Mouse (Mus musculus) embryonic facial prominence, embryonic 15.5 days (tissue): ENCODE measurements around the gene Mns1. TPM values are rescaled to one million over a fixed set of nuclear protein-coding genes. Genes with fewer than 3 reads are reported as not detected.
A peak's percentile ranks its signal among the peaks of the same experiment; 100 is the strongest.
"Not testable (repeated sequence)": the region's sequence is repeated elsewhere in the genome, so short reads cannot be mapped to it uniquely, and the experiment has no call there.

Source experiments
- ATAC-seq: fragments of 200-750 bp; cut with Nextera tagmentation; 2 replicates; pipeline ENCODE4 v1.8.0; 2017; ENCODE audit warnings: low read depth, moderate TSS enrichment; ENCODE audit not compliant: insufficient number of reproducible peaks, low FRiP score, low TSS enrichment
- H3K27ac ChIP-seq: fragments of 300-500 bp; sonication (generic); replicated peaks from 2 replicates; pipeline ENCODE4 v1.5.1; 2015; ENCODE audit warnings: mild to moderate bottlenecking, inconsistent platforms
- H3K27me3 ChIP-seq: fragments of 300-500 bp; sonication (generic); 2 replicates; pipeline ENCODE4 v1.6.1; 2015; ENCODE audit warnings: inconsistent platforms
- H3K36me3 ChIP-seq: fragments of 300-500 bp; sonication (generic); 2 replicates; pipeline ENCODE4 v1.6.1; 2015; ENCODE audit warnings: mild to moderate bottlenecking, inconsistent platforms
- H3K4me1 ChIP-seq: fragments of 300-500 bp; sonication (generic); 2 replicates; pipeline ENCODE4 v1.6.1; 2015; ENCODE audit warnings: inconsistent platforms
- H3K4me2 ChIP-seq: fragments of 300-500 bp; sonication (generic); replicated peaks from 2 replicates; pipeline ENCODE4 v1.6.1; 2015; ENCODE audit warnings: mild to moderate bottlenecking, inconsistent platforms
- H3K4me3 ChIP-seq: fragments of 300-500 bp; sonication (generic); replicated peaks from 2 replicates; pipeline ENCODE4 v1.5.1; 2015; ENCODE audit warnings: mild to moderate bottlenecking, inconsistent platforms
- H3K9ac ChIP-seq: fragments of 300-500 bp; sonication (generic); 2 replicates; pipeline ENCODE4 v1.6.1; 2015; ENCODE audit warnings: inconsistent platforms
- H3K9me3 ChIP-seq: fragments of 300-500 bp; sonication (generic); replicated peaks from 2 replicates; pipeline ENCODE4 v1.6.1; 2016; ENCODE audit warnings: inconsistent platforms
- WGBS: fragments of 180-500 bp; shearing (Covaris S2); methylation state at CpG from one replicate; pipeline ENCODE4 v1.1.7; 2015; 5-methylcytosine and 5-hydroxymethylcytosine counted together
- polyA plus RNA-seq: library from polyadenylated mRNA; unstranded; fragments of >200 nt; fragmentation: Nextera tagmentation; extraction: Ambion mirVana; gene quantifications from 2 replicates; pipeline ENCODE4 v1.2.1, GENCODE M21; 2015

Mns1 gene
- polyA plus RNA-seq, 1 experiment from 2014 or later, result 34.4 TPM

DNA sequence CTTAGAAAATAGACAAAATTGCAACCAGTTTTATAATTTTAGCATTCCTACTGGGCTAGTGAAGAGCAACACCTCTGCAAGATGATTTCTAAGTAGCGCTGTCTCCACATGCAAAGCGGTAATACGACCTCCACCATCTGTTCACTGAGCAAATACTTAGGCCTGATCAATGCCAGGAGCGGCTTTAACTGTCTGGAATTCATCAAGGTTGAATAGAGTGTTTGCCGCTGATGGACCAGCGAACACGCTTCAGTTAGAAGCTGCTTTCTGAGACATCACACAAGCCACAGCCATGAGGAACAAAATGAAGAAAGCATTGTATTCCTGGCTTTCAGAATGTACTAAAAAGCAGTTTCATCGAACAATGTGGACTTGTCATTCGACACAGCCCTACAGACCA, 2.9 kb upstream of the Mns1 start:
- Histone ChIP-seq H3K9me3 (no peaks in the 10 kb centered on the region), H3K36me3 (no peaks in the 10 kb centered on the region), H3K4me3 (0 out of 2 replicates have a peak overlapping the region, but pooled peaks have one; percentile 4), H3K27ac (no peak overlapping the region), H3K4me1 (peaks cover 10% of the 10 kb centered on the region), H3K27me3 (no peaks in the 10 kb centered on the region), H3K4me2 (peak overlapping the region; percentile 11; the same call in 1 of the 2 replicates), H3K9ac (no peak overlapping the region)
- ATAC-seq, result no peak
- 46% methylated on average over 9 of the region's 9 CpGs for WGBS

DNA sequence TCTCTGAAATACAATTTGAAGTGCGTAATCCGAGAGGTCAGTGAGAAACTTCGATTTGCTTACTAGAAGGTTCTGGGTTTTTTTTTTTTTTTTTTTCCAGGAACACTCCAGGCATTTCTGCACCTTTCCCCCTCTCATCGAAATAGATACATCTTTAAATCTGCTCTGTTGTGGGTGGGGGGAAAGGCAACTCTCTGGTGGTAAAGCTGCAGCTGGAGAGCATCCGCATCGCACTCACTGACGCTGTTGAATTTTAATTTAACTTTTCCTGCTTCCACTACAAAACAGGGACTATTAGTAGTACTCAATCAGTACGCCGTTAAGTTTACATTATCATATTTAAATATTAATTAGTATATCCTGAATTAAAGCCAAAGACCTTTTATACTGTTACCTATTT, 938 bp downstream of the Mns1 start:
- Histone ChIP-seq H3K4me3 (peak overlapping the region; percentile 61), H3K27me3 (no peaks in the 10 kb centered on the region), H3K4me1 (peaks cover 10% of the 10 kb centered on the region), H3K9ac (peak overlapping the region; percentile 33), H3K36me3 (no peaks in the 10 kb centered on the region), H3K27ac (no peak overlapping the region), H3K9me3 (no peaks in the 10 kb centered on the region), H3K4me2 (peak overlapping the region; percentile 95)
- no peak for ATAC-seq
- WGBS, result 1% methylated on average over 9 of the region's 9 CpGs

DNA sequence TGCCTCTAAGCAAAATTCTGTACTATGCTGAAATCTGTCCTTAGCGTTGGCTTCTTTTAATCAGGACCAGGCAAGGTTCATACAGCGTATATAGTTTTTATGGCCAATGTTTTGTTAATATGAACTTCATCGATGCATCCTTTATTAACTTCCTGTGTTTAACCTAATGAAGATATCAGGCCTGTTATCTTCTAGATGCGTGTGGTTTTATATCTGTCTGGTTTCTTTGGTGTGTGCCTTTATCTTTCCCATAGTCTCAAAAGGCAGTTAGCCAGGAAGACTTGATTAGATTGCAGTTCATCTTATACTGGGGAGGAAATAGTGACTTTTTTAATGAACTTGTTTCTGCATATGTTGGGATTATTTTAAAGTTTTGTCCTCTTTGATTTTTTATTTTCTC, 2.5 kb downstream of the Mns1 start:
- Histone ChIP-seq H3K36me3 (peaks cover 4% of the 10 kb centered on the region; the same call in 1 of the 2 replicates), H3K4me3 (no peak overlapping the region), H3K4me1 (peaks cover 10% of the 10 kb centered on the region), H3K27me3 (no peaks in the 10 kb centered on the region), H3K9me3 (no peaks in the 10 kb centered on the region), H3K27ac (no peak overlapping the region), H3K9ac (no peak overlapping the region), H3K4me2 (no peak overlapping the region)
- no peak for ATAC-seq
- WGBS, result 86% methylated on average over 4 of the region's 4 CpGs

DNA sequence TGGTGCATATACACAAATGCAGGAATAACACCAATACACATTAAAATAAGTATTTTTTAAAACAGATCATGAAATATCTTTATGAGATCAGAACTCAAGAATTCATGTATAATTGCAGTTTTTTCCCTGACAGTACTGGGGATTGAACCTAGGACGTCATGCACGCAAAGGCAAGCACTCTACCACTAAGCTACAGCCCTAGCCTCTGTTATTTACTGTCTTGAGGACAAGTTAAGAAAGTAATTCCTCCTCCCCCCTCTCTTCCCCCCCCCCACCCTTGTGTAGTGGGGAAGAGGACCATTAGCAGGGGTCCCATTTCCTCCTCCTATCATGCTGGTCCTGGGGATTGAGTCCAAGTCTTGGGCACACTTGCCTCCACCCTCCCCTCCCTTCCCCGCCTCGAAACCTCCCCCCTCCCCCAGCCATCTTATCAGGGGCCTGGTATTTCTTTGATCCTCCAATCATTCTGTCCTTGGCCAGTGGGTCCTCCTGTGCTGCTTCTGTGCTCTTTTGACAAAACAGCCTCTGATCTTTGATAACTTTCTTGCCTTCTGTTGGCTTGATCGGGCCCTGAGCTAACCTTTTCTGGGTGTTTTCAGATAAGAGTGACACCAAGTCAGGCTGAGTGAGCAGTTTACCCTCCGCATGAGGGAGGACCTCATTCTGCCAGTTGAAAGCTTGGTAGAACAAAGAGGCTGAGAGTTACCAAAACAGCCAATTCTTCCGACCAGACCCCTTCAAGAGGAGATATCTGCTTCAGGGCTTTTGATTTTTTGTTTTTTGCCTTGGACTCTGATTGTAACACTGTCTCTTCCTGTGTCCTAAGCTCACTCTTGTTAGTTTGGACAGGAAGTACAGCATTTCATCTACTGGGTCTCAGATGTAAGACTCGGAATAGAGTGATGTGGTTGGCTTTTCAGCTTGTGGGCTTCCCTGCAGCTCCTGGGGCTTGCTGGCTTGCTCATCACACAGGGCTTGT, 3.4 kb downstream of the Mns1 start:
- Histone ChIP-seq H3K36me3 (peaks cover 4% of the 10 kb centered on the region; the same call in 1 of the 2 replicates), H3K9me3 (no peaks in the 10 kb centered on the region), H3K4me3 (no peak overlapping the region), H3K9ac (no peak overlapping the region), H3K27me3 (no peaks in the 10 kb centered on the region), H3K4me1 (peaks cover 10% of the 10 kb centered on the region), H3K27ac (no peak overlapping the region), H3K4me2 (no peak overlapping the region)
- WGBS, result 78% methylated on average over 8 of the region's 8 CpGs
- ATAC-seq, result no peak

DNA sequence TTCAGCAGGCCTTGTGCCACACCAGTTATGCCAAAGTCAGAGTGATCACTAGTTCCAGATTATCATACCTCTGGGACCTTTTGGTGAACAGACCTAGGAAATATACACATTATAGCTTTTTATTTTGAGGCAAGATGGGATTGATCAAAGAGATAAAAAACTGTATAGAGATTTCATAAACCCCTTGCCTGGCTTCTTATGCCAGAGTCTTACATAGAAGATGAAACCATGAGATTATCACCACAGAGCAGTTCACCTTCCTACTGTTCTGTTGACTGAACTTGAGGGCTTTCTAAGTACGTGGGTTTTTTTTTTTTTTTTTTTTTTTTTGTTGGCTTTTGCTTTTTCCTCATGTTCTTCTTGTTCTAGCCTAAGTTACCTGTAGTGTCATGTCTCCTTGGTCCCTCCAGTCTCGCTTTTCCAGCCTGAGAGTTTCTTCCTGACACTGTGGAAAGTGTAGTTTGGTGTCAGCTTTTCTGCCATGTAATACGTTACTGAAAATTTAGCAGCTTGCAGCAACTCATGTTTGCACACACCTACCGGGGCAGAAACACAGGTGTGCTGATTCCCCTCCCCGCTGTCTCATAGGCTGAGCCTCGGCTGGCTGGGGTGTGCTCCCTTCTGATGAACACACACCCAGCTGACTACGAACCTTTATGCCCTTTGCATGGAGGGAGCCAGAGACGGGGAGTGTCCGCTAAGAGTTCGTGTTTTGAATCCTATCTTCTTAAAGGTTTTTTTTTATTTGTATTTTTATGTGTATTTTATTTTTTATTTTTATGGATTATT, 4.3 kb downstream of the Mns1 start:
- WGBS, result 85% methylated on average over 10 of the region's 10 CpGs
- H3K4me2 ChIP-seq, result no peak overlapping the region
- H3K27ac ChIP-seq, result no peak overlapping the region
- H3K4me3 ChIP-seq, result no peak overlapping the region
- peaks cover 10% of the 10 kb centered on the region for H3K4me1 ChIP-seq
- no peaks in the 10 kb centered on the region for H3K27me3 ChIP-seq
- ATAC-seq, result no peak
- H3K9me3 ChIP-seq, result no peaks in the 10 kb centered on the region
- no peak overlapping the region for H3K9ac ChIP-seq
- peaks cover 4% of the 10 kb centered on the region; the same call in 1 of the 2 replicates for H3K36me3 ChIP-seq

DNA sequence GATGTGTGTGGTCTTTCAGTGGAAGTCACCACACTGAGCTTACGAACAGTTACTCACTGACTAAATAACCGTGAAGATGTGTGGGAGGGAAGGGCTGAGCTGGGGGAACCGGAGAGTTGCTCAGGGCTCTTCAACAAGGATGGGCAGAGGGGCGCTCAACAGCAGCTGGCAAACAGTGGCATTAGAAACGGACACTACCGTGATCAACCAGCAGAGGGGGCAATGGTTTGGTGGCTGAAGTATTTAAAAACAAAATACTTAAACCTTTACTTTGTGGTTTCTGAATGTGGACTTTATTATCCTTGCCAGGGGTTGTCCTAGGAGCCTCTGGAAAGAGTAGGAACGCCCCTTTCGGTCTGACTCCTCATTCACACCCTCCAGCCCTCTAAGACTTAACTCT, 10.2 kb downstream of the Mns1 start:
- Histone ChIP-seq H3K27ac (no peak overlapping the region), H3K36me3 (peaks cover 15% of the 10 kb centered on the region; the same call in 1 of the 2 replicates), H3K4me1 (0 out of 2 replicates have a peak, but pooled peaks cover 7% of the 10 kb centered on the region), H3K9ac (no peak overlapping the region), H3K4me2 (no peak overlapping the region), H3K9me3 (no peaks in the 10 kb centered on the region), H3K4me3 (no peak overlapping the region), H3K27me3 (no peaks in the 10 kb centered on the region)
- ATAC-seq, result no peak
- 31% methylated on average over 8 of the region's 8 CpGs for WGBS

DNA sequence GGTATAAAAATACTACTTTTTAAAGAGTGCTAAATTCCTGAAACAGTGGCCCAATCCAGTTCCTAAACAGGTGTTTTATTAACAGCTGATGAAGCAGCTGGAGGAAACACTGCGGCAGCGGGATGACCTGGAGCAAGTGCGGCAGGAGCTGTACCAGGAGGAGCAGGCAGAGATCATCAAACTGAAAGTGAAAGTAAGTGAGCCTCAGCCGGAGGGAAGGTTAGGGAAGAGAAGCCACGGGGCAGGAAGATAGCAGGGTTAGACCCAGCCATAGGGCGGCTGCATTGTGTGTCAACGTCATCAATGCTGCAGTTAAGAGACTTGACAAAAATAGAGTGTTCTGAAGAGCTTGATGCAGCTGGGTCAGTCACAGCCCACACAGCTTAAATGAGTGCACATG, 11.6 kb downstream of the Mns1 start:
- no peaks in the 10 kb centered on the region for H3K9me3 ChIP-seq
- H3K27ac ChIP-seq, result no peak overlapping the region
- no peak overlapping the region for H3K4me3 ChIP-seq
- no peak overlapping the region for H3K9ac ChIP-seq
- WGBS, result 80% methylated on average over 7 of the region's 7 CpGs
- H3K27me3 ChIP-seq, result no peaks in the 10 kb centered on the region
- no peak for ATAC-seq
- no peak overlapping the region for H3K4me2 ChIP-seq
- 0 out of 2 replicates have a peak, but pooled peaks cover 7% of the 10 kb centered on the region for H3K4me1 ChIP-seq
- H3K36me3 ChIP-seq, result peaks cover 15% of the 10 kb centered on the region; the same call in 1 of the 2 replicates

DNA sequence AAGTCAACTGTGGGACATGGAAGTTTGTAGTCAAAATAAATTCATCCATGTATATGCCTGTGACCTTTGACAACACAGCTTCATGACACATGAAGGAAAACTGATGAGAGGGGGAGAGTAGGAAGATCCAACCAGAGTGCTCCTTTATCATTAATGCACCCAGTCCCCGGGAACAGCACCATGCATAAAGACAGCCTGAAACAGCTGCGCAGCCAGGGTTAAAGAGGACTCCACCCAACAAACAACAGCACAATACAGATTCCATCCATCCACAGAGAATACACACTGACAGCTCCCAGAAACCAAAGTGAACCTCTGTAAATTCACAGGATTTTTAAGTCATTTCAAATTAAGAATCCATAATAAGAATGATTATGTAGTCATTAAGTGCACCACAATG, 12.0 kb downstream of the Mns1 start:
- H3K27ac ChIP-seq, result no peak overlapping the region
- H3K36me3 ChIP-seq, result peaks cover 12% of the 10 kb centered on the region; the same call in 1 of the 2 replicates
- WGBS, result 87% methylated on average over 2 of the region's 2 CpGs
- H3K4me3 ChIP-seq, result no peak overlapping the region
- no peak overlapping the region for H3K9ac ChIP-seq
- H3K9me3 ChIP-seq, result no peaks in the 10 kb centered on the region
- H3K27me3 ChIP-seq, result no peaks in the 10 kb centered on the region
- no peak overlapping the region for H3K4me2 ChIP-seq
- ATAC-seq, result no peak
- H3K4me1 ChIP-seq, result 0 out of 2 replicates have a peak, but pooled peaks cover 7% of the 10 kb centered on the region

DNA sequence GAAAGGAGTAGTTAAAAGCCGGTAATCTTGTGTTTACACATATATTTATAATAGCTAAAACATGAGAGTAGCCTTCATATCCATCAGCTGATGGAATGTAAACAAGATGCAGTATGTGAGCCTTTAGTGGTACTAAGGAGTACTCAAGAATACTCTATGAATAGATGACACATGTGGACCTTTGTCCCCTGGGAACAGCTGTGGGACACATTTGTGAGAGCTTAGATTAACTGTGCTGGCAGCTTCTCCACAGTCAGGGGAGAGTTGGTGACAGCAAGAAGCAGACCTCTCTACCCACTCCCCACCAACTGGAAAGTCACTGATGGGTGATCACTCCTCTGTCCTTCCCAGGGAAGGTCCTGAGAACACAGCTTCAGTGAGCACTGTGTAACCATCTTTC, 12.6 kb downstream of the Mns1 start:
- H3K4me3 ChIP-seq, result no peak overlapping the region
- H3K27me3 ChIP-seq, result no peaks in the 10 kb centered on the region
- no peak overlapping the region for H3K9ac ChIP-seq
- no peak overlapping the region for H3K4me2 ChIP-seq
- no peak for ATAC-seq
- 75% methylated on average over 1 of the region's 1 CpGs for WGBS
- H3K27ac ChIP-seq, result no peak overlapping the region; the same call in 1 of the 2 replicates
- H3K4me1 ChIP-seq, result 0 out of 2 replicates have a peak, but pooled peaks cover 7% of the 10 kb centered on the region
- H3K9me3 ChIP-seq, result no peaks in the 10 kb centered on the region
- H3K36me3 ChIP-seq, result peaks cover 10% of the 10 kb centered on the region; the same call in 1 of the 2 replicates

DNA sequence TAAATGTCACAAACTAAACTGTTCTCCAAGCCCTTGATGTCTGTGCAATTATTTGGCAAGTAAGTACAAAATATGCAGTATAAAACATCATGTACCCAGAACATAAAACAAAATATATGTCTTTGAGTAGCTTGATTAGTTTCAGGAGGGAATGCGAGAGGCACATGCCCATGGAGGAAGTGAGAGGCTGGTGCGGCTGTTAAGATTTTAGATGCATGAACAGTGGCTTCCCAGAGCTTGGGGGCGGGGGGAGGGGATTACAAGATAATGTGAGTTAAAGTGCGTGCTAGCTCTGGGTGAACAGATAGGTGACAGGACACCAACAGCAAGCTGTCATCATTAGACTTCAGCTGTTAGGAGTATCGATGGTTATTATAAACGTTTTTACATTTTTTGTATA, 13.3 kb downstream of the Mns1 start:
- 64% methylated on average over 6 of the region's 6 CpGs for WGBS
- Histone ChIP-seq H3K9ac (no peak overlapping the region), H3K9me3 (no peaks in the 10 kb centered on the region), H3K27me3 (no peaks in the 10 kb centered on the region), H3K4me3 (no peak overlapping the region), H3K4me2 (no peak overlapping the region), H3K36me3 (peaks cover 10% of the 10 kb centered on the region; the same call in 1 of the 2 replicates), H3K4me1 (0 out of 2 replicates have a peak, but pooled peaks cover 7% of the 10 kb centered on the region), H3K27ac (no peak overlapping the region; the same call in 1 of the 2 replicates)
- no peak for ATAC-seq

DNA sequence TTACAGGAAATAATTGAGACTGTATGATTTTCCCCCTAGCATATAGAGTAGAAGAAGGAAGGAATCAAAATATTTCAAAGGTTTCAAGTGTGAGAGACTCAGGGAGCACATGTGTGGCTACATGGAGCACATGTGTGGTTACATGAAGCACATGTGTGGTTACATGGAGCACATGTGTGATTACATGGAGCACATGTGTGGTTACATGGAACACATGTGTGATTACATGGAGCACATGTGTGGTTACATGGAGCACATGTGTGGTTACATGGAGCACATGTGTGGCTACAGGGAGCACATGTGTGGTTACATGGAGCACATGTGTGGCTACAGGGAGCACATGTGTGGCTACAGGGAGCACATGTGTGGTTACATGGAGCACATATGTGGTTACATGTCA, 16.5 kb downstream of the Mns1 start:
- peaks cover 13% of the 10 kb centered on the region; the same call in 1 of the 2 replicates for H3K36me3 ChIP-seq

More for the DNA sequence above, 16.5 kb downstream of the Mns1 start:
- not testable (repeated sequence) for H3K27ac ChIP-seq, H3K4me1 ChIP-seq, H3K4me2 ChIP-seq, H3K4me3 ChIP-seq, ATAC-seq, H3K9me3 ChIP-seq, H3K27me3 ChIP-seq, H3K9ac ChIP-seq
